Mouse (Mus musculus) left cerebral cortex, postnatal 10 days (tissue): ENCODE measurements around the gene Abhd12. TPM values are rescaled to one million over a fixed set of nuclear protein-coding genes. Genes with fewer than 3 reads are reported as not detected.
A peak's percentile ranks its signal among the peaks of the same experiment; 100 is the strongest.

Experiments used
- DNase-seq, 2 experiments: peaks; one replicate each; pipeline ENCODE4 v3.0.0; 2021 to 2022; ENCODE audit warnings: low spot score in 2 of 2, mixed read lengths in 1 of 2; ENCODE audit errors: extremely low spot score in 1 of 2
- intact Hi-C: fragments of 180-260 bp; cut with DNase I; formaldehyde crosslinking; loops from one replicate; pipeline ENCODE4 v1.15.1; 2025
- total RNA-seq, 2 experiments: library from RNA; stranded (reverse); gene quantifications; 2 replicates each; pipeline ENCODE4 v1.2.3; 2021

Abhd12 gene
- total RNA-seq, 2 experiments from 2014 or later = 184 to 197 TPM

GRCm38 (mm10) chr2:150786251-150787180 lies 118.0 kb downstream of the Abhd12 start, which contains the start of gene Pygb:
Gene Pygb, plus strand, starts transcription at chr2:150786735.
- peak; percentile 78 to 92 for DNase-seq

GRCm38 (mm10) chr2:150782801-150783200 lies 121.7 kb downstream of the Abhd12 start:
- no peak for DNase-seq
- intact Hi-C loops = no loop called here

More at GRCm38 (mm10) chr2:150786251-150787180, 118.0 kb downstream of the Abhd12 start, which contains the start of gene Pygb:
- intact Hi-C loops = loop anchor here (2.0 kb wide), 1 partner anchor 38 kb away; the partner anchor contains the start of gene Entpd6

Other genes with a start within 250 kb of the Abhd12 start
- 10 to 100 TPM; 16.4 to 17.4 TPM for gene Acss1, start 236.2 kb downstream of the Abhd12 start, total RNA-seq
- gene Vsx1, start 215.4 kb downstream of the Abhd12 start, total RNA-seq = not detected
- 10 to 100 TPM; 64.5 to 66.9 TPM for gene Entpd6, start 155.7 kb downstream of the Abhd12 start, total RNA-seq
- gene Pygb, start 118.0 kb downstream of the Abhd12 start, total RNA-seq = 100 to 1,000 TPM; 135 to 136 TPM
- gene Gins1, start 659 bp upstream of the Abhd12 start, total RNA-seq = 1 to 10 TPM; 1.9 to 3.3 TPM
- 1 to 10 TPM; 5.1 to 6.1 TPM for gene Ninl, start 134.6 kb upstream of the Abhd12 start, total RNA-seq
- gene Nanp, start 134.7 kb upstream of the Abhd12 start, total RNA-seq = 10 to 100 TPM; 22.0 to 25.5 TPM
- not detected for gene Gm14151, start 187.6 kb upstream of the Abhd12 start, total RNA-seq
- not detected for gene Gm14147, start 193.5 kb upstream of the Abhd12 start, total RNA-seq